Mouse (Mus musculus) heart, embryonic 12.5 days (tissue): ENCODE data around the gene Sema3b. TPM values are rescaled to one million over a fixed set of nuclear protein-coding genes. Genes with fewer than 3 reads are reported as not detected.

Source experiments
- ATAC-seq: fragments of 200-750 bp; cut with Nextera tagmentation; 2 replicates; pipeline ENCODE4 v1.8.0; 2017; ENCODE audit warnings: moderate TSS enrichment, moderate library complexity; ENCODE audit not compliant: insufficient number of reproducible peaks, low FRiP score
- H3K27ac ChIP-seq: fragments of 300-500 bp; sonication (generic); 2 replicates; pipeline ENCODE4 v1.5.1; 2016; ENCODE audit warnings: mild to moderate bottlenecking, moderate library complexity; ENCODE audit not compliant: poor library complexity, severe bottlenecking
- H3K27me3 ChIP-seq: fragments of 300-500 bp; sonication (generic); replicated peaks from 2 replicates; pipeline ENCODE4 v1.6.1; 2016; ENCODE audit warnings: mild to moderate bottlenecking, moderate library complexity
- H3K36me3 ChIP-seq: fragments of 300-500 bp; sonication (generic); 2 replicates; pipeline ENCODE4 v1.6.1; 2016; ENCODE audit warnings: mild to moderate bottlenecking, moderate library complexity
- H3K4me1 ChIP-seq: fragments of 300-500 bp; sonication (generic); replicated peaks from 2 replicates; pipeline ENCODE4 v1.6.1; 2016; ENCODE audit warnings: mild to moderate bottlenecking
- H3K4me2 ChIP-seq: fragments of 300-500 bp; sonication (generic); 2 replicates; pipeline ENCODE4 v1.6.1; 2016; ENCODE audit warnings: mild to moderate bottlenecking, moderate library complexity
- H3K4me3 ChIP-seq: fragments of 300-500 bp; sonication (generic); 2 replicates; pipeline ENCODE4 v1.5.1; 2016; ENCODE audit warnings: mild to moderate bottlenecking
- H3K9ac ChIP-seq: fragments of 300-500 bp; sonication (generic); 2 replicates; pipeline ENCODE4 v1.6.1; 2016; ENCODE audit warnings: mild to moderate bottlenecking, moderate library complexity
- H3K9me3 ChIP-seq: fragments of 300-500 bp; sonication (generic); replicated peaks from 2 replicates; pipeline ENCODE4 v1.6.1; 2016; ENCODE audit warnings: mild to moderate bottlenecking, moderate library complexity
- WGBS: fragments of 180-500 bp; shearing (Covaris S2); methylation state at CpG from one replicate; pipeline ENCODE4 v1.1.7; 2016; 5-methylcytosine and 5-hydroxymethylcytosine counted together
- polyA plus RNA-seq: library from polyadenylated mRNA; unstranded; fragments of >200 nt; fragmentation: Nextera tagmentation; extraction: Ambion mirVana; gene quantifications from 2 replicates; pipeline ENCODE4 v1.2.1, GENCODE M21; 2016

Sema3b gene
- polyA plus RNA-seq, 1 experiment from 2014 or later: 11.2 TPM

- Histone ChIP-seq H3K27me3 (no peaks in the 10 kb centered on the region), H3K9me3 (no peaks in the 10 kb centered on the region), H3K36me3 (peaks cover 49% of the 10 kb centered on the region), H3K9ac (peak overlapping the region; percentile 85), H3K4me2 (peak overlapping the region; percentile 84), H3K4me1 (peaks cover 45% of the 10 kb centered on the region), H3K27ac (peak overlapping the region; percentile 72), H3K4me3 (peak overlapping the region; percentile 84)
- peak; percentile 6; the same call in 1 of the 2 replicates for ATAC-seq
- WGBS: 1% methylated on average over 33 of the region's 33 CpGs
These were observed 21.0 kb downstream of the Sema3b start for GRCm38 (mm10) chr9:107587833-107588639.

GRCm38 (mm10) chr9:107586974-107587832 is 21.8 kb downstream of the Sema3b start, which contains the start of gene Ifrd2:
TSS of gene Ifrd2 (plus strand) at chr9:107587642.
- 11% methylated on average over 46 of the region's 46 CpGs for WGBS
- peak; percentile 97 for ATAC-seq
- H3K27ac ChIP-seq: peak within 1 kb of the TSS; percentile 72
- peaks cover 38% of the 10 kb centered on the region for H3K4me1 ChIP-seq
- H3K9ac ChIP-seq: peak within 1 kb of the TSS; percentile 85
- no peaks in the 10 kb centered on the region for H3K9me3 ChIP-seq
- H3K4me3 ChIP-seq: peak within 1 kb of the TSS; percentile 84
- peaks cover 43% of the 10 kb centered on the region for H3K36me3 ChIP-seq
- no peaks in the 10 kb centered on the region for H3K27me3 ChIP-seq
- H3K4me2 ChIP-seq: peak within 1 kb of the TSS; percentile 84

GRCm38 (mm10) chr9:107586504-107586903 is 22.5 kb downstream of the Sema3b start:
- Histone ChIP-seq H3K9me3 (no peaks in the 10 kb centered on the region), H3K4me1 (peaks cover 45% of the 10 kb centered on the region), H3K4me3 (no peak overlapping the region), H3K27ac (peak overlapping the region; percentile 41), H3K36me3 (peaks cover 36% of the 10 kb centered on the region), H3K27me3 (no peaks in the 10 kb centered on the region), H3K4me2 (peak overlapping the region; percentile 24), H3K9ac (no peak overlapping the region)
- 87% methylated on average over 5 of the region's 5 CpGs for WGBS
- ATAC-seq: no peak

GRCm38 (mm10) chr9:107583174-107583573 is 25.9 kb downstream of the Sema3b start:
- peaks cover 29% of the 10 kb centered on the region for H3K4me1 ChIP-seq

GRCm38 (mm10) chr9:107582509-107583062 is 26.4 kb downstream of the Sema3b start:
- no peak overlapping the region for H3K4me2 ChIP-seq
- H3K9me3 ChIP-seq: no peaks in the 10 kb centered on the region

More at GRCm38 (mm10) chr9:107583174-107583573, 25.9 kb downstream of the Sema3b start:
- Histone ChIP-seq H3K9ac (no peak overlapping the region), H3K9me3 (no peaks in the 10 kb centered on the region), H3K4me3 (no peak overlapping the region), H3K27ac (no peak overlapping the region), H3K4me2 (no peak overlapping the region), H3K27me3 (no peaks in the 10 kb centered on the region), H3K36me3 (peaks cover 11% of the 10 kb centered on the region)
- 88% methylated on average over 14 of the region's 14 CpGs for WGBS
- ATAC-seq: no peak

GRCm38 (mm10) chr9:107581584-107581983 is 27.4 kb downstream of the Sema3b start:
- Histone ChIP-seq H3K4me1 (peaks cover 37% of the 10 kb centered on the region), H3K9me3 (no peaks in the 10 kb centered on the region), H3K36me3 (peaks cover 11% of the 10 kb centered on the region), H3K4me3 (peak overlapping the region; percentile 67), H3K27me3 (no peaks in the 10 kb centered on the region), H3K27ac (no peak overlapping the region), H3K9ac (peak overlapping the region; percentile 87; the same call in 1 of the 2 replicates), H3K4me2 (peak overlapping the region; percentile 94)
- 77% methylated on average over 4 of the region's 4 CpGs for WGBS
- ATAC-seq: no peak

More at GRCm38 (mm10) chr9:107582509-107583062, 26.4 kb downstream of the Sema3b start:
- peaks cover 11% of the 10 kb centered on the region for H3K36me3 ChIP-seq
- no peak for ATAC-seq
- H3K4me1 ChIP-seq: peaks cover 29% of the 10 kb centered on the region
- no peaks in the 10 kb centered on the region for H3K27me3 ChIP-seq
- 85% methylated on average over 7 of the region's 7 CpGs for WGBS
- H3K4me3 ChIP-seq: no peak overlapping the region
- no peak overlapping the region for H3K27ac ChIP-seq
- H3K9ac ChIP-seq: no peak overlapping the region

GRCm38 (mm10) chr9:107580501-107581317 is 28.3 kb downstream of the Sema3b start, which contains the start of gene Hyal3:
TSS of gene Hyal3 (plus strand) at chr9:107580818.
- H3K4me2 ChIP-seq: peak within 1 kb of the TSS; percentile 94
- 0% methylated on average over 32 of the region's 32 CpGs for WGBS
- peaks cover 11% of the 10 kb centered on the region for H3K36me3 ChIP-seq
- peaks cover 38% of the 10 kb centered on the region for H3K4me1 ChIP-seq
- no peaks in the 10 kb centered on the region for H3K27me3 ChIP-seq
- H3K4me3 ChIP-seq: peak within 1 kb of the TSS; percentile 67
- peak within 1 kb of the TSS; percentile 87 for H3K9ac ChIP-seq
- no peaks in the 10 kb centered on the region for H3K9me3 ChIP-seq
- peak; percentile 79 for ATAC-seq
- peak within 1 kb of the TSS; percentile 93 for H3K27ac ChIP-seq

- H3K4me2 ChIP-seq: 0 out of 2 replicates have a peak overlapping the region, but pooled peaks have one; percentile 94
- ATAC-seq: no peak
- peaks cover 38% of the 10 kb centered on the region for H3K4me1 ChIP-seq
- no peak overlapping the region for H3K27ac ChIP-seq
- H3K27me3 ChIP-seq: no peaks in the 10 kb centered on the region
- no peak overlapping the region for H3K4me3 ChIP-seq
- H3K9ac ChIP-seq: peak overlapping the region; percentile 14; the same call in 1 of the 2 replicates
- H3K36me3 ChIP-seq: peaks cover 19% of the 10 kb centered on the region
- H3K9me3 ChIP-seq: no peaks in the 10 kb centered on the region
- WGBS: 90% methylated on average over 14 of the region's 14 CpGs
These were observed 29.8 kb downstream of the Sema3b start for GRCm38 (mm10) chr9:107579023-107579900.

GRCm38 (mm10) chr9:107578587-107578986 is 30.4 kb downstream of the Sema3b start, which contains the start of gene Naa80:
TSS of gene Naa80 (plus strand) at chr9:107578887.
- Histone ChIP-seq H3K4me1 (peaks cover 38% of the 10 kb centered on the region), H3K9ac (peak within 1 kb of the TSS; percentile 14; the same call in 1 of the 2 replicates), H3K4me3 (no peak within 1 kb of the TSS), H3K36me3 (peaks cover 19% of the 10 kb centered on the region), H3K27ac (no peak within 1 kb of the TSS), H3K27me3 (no peaks in the 10 kb centered on the region), H3K4me2 (0 out of 2 replicates have a peak within 1 kb of the TSS, but pooled peaks have one; percentile 94), H3K9me3 (no peaks in the 10 kb centered on the region)
- 69% methylated on average over 3 of the region's 3 CpGs for WGBS
- ATAC-seq: no peak
